Mouse (Mus musculus): Measurements from ENCODE around the gene Gm14137. TPM values are rescaled to one million over a fixed set of nuclear protein-coding genes. Genes with fewer than 3 reads are reported as not detected.

The Gm14137 gene
- 0.04 and 0.06 TPM in 2 replicates for polyA plus RNA-seq (2012; rRNA removed)

DNA sequence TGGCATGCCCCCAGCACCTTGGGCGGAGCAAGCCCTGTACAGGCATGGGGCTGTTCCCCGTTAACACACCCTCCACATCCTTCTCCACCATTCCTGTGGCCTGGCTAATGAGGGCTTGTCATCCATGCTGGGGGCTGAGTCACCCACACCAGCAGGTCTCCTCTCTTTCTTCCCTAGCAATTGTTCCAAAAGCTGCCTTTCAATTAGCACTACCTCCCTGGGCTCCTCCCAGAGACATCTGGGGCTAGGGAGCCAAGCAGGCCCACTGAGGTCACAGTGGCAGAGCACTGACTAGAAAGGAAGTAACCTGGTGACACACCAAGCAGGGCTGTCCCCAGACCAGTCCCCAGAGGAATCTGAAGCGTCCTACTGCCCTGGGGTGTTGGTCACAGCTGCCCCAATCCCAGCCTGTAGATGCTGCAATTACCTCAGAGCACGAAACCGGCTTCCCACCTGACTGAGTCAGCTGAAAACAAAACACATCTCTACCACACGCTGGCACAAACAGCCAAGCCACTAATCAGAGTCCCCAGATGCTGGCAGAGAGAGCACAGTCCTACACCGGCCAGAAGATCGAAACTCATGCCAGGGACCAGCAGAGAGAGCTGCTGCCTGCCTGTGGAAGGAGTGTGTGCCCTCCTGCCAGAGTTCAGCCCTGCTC lies at the start of gene Gm14137:
Gm14137 (plus strand) TSS at position 519 of the 661 bp plus-strand sequence.

GRCm38 (mm10) chr2:119156681-119157572 lies 17.4 kb upstream of the Gm14137 start, which contains the start of gene Rmdn3:
Rmdn3 (minus strand) TSS chr2:119157034.

DNA sequence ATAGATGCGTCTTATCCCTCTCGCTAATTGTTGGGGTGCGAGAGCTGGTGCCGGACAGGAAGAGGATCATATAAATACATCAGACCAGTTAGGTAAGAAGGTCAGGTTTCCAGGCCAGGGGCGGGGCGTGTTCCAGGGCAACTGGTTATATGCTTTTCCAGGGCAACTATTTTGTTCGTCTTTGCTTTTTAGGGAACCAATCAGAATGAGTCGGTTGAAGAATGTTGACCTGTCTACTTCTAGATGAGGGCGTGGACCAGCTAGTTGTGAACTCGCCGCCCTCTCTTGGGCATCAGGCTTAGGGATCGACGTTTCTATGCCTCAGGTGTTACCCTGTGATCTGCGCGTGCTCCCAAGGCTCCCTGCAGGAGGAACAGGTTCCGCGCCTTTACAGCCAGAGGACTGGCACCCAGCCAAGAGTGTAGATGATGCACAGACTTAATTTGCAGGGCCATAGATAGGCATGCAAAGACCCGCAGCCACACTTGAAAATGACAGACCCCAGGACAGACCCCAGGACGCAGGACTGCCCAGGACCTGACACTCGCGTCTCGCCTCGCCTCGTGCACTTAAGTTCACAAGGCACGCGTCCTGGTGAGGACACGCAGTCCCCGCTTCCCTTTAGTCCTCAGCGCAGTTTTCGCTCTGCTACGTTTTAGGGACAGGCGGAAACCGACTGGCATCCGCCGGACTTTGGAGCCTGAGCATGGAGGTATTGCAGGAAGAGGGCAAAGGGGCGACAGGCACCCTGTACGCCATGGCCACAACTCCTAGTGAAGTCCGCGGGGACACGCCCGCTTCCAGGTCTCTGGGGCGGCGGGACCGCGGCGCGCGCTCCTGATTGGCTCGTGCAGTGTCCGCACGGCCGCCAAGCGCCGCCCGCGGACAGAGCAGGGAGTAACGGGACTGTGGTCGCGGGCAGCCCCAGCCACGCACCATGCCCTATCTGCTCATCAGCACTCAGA lies 7.1 kb upstream of the Gm14137 start, which contains the start of gene Gchfr:
Gchfr (plus strand) TSS at position 873 of the 965 bp plus-strand sequence.

DNA sequence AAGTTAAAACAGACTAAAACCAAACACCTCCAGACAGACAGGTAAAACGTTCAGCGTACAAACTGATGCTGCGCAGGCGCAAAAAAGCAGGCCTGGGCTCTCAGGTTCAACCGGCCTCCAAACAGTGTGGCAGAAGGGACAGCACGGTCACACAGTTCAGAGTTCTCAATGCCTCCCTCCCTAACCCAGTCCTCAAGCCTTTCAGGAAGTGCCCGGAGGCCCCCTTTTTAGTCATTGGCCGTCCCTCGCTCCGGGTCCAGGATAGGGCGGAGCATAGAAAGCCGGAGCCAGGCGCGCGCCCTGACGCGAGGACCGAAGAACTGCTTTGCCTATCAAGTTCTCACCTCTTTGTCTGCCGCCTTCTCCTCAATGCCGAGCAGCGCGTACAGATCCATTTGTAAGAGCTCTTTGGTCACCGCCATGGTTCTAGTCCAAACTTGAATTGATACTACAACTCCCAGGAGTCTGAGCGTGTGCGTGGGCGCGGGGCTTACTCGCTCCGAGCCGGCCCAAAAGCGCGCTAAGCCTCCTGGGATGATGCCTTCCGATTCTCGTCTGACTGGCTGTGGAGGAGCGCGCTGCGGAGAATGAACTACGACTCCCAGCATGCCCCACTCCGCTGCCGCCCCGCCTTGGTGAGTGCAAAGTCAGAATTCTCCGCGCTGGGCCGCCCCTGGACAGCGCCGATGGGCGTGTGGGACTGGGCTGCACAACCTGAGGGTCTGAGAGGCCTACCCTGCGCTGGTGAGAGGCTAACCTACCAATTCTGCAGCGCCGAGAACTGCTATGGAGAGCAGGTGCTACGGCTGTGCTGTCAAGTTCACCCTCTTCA lies 34.3 kb downstream of the Gm14137 start, which contains the start of the genes Zfyve19 and Dnajc17:
Zfyve19 (plus strand) TSS at position 274 of the 832 bp plus-strand sequence.
Dnajc17 (minus strand) TSS at position 452 of the 832 bp plus-strand sequence.

Other genes with a start within 250 kb of the Gm14137 start
- gene Chst14, start 248.0 kb upstream of the Gm14137 start, polyA plus RNA-seq (2012; rRNA removed) = 4.8 and 5.2 TPM in 2 replicates
- 33.3 and 33.8 TPM in 2 replicates for gene Ccdc32, start 145.1 kb upstream of the Gm14137 start, polyA plus RNA-seq (2012; rRNA removed)
- 5.4 and 6.2 TPM in 2 replicates for gene Rpusd2, start 139.7 kb upstream of the Gm14137 start, polyA plus RNA-seq (2012; rRNA removed)
- gene Knl1, start 127.4 kb upstream of the Gm14137 start, polyA plus RNA-seq (2012; rRNA removed) = 1.1 and 1.3 TPM in 2 replicates
- gene Rad51, start 61.7 kb upstream of the Gm14137 start, polyA plus RNA-seq (2012; rRNA removed) = 6.3 and 6.6 TPM in 2 replicates
- gene Rmdn3, start 17.5 kb upstream of the Gm14137 start, polyA plus RNA-seq (2012; rRNA removed) = 42.3 and 43.7 TPM in 2 replicates
- gene Gchfr, start 6.7 kb upstream of the Gm14137 start, polyA plus RNA-seq (2012; rRNA removed) = 4.1 and 4.4 TPM in 2 replicates
- gene Zfyve19, start 34.1 kb downstream of the Gm14137 start, polyA plus RNA-seq (2012; rRNA removed) = 71.4 and 73.4 TPM in 2 replicates
- 38.2 and 43.2 TPM in 2 replicates for gene Dnajc17, start 34.3 kb downstream of the Gm14137 start, polyA plus RNA-seq (2012; rRNA removed)
- gene Ppp1r14d, start 55.4 kb downstream of the Gm14137 start, polyA plus RNA-seq (2012; rRNA removed) = not detected in 2 replicates
- 1.2 and 3.3 TPM in 2 replicates for gene Spint1, start 62.9 kb downstream of the Gm14137 start, polyA plus RNA-seq (2012; rRNA removed)
- gene Rhov, start 96.8 kb downstream of the Gm14137 start, polyA plus RNA-seq (2012; rRNA removed) = 15.5 and 18.5 TPM in 2 replicates
- gene Vps18, start 114.2 kb downstream of the Gm14137 start, polyA plus RNA-seq (2012; rRNA removed) = 20.8 and 22.9 TPM in 2 replicates
- gene Dll4, start 151.3 kb downstream of the Gm14137 start, polyA plus RNA-seq (2012; rRNA removed) = 6.6 and 7.2 TPM in 2 replicates
- 6.2 and 6.3 TPM in 2 replicates for gene Chac1, start 176.7 kb downstream of the Gm14137 start, polyA plus RNA-seq (2012; rRNA removed)

All from central nervous system, embryonic 18 days (tissue).